Mouse (Mus musculus): ENCODE data around the gene Fuca1. TPM values are rescaled to one million over a fixed set of nuclear protein-coding genes. Genes with fewer than 3 reads are reported as not detected.

Fuca1 gene
- polyA plus RNA-seq, 1 experiment from 2014 or later: 52.3 TPM

DNA sequence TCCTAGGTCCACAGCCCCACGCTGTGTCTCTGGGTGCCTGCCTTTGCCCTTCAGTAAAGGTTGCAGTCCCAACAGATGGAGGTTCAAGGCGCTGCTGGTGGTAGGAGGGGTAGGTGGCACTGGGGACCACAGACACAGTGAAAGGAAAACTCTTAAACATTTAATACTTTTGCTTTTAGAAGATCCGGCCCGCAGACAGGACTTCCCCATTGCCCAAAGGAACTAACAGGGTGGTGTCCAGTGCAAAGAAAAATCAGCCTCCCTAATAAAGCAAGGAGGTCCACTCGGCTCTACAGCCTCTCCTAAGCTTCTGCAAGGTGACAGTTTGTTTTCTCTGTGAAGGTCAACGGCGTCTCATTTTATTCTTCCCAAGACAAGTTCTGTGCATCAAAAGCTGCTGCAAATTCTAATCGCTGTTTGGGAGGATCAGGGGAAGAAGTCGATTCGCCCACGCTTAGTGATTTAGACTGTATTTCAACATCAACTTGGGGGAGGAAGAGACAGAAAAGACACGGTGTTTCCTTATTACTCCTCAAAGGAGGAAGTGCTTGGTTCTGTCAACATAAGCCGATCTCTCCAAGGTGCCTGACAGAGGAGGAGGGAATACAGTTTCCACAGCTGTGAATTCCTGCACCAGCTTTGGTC, 1.8 kb upstream of the Fuca1 start:
- 91% methylated on average over 13 of the region's 13 CpGs for WGBS
- Histone ChIP-seq H3K36me3 (peaks cover 9% of the 10 kb centered on the region), H3K4me1 (peaks cover 10% of the 10 kb centered on the region), H3K4me3 (no peak overlapping the region), H3K27me3 (ENCODE audit: low read depth, poor library complexity, severe bottlenecking) (no peaks in the 10 kb centered on the region), H3K9me3 (replicated peaks) (no peaks in the 10 kb centered on the region), H3K27ac (no peak overlapping the region)
- no peak for DNase-seq (ENCODE audit: low spot score)

DNA sequence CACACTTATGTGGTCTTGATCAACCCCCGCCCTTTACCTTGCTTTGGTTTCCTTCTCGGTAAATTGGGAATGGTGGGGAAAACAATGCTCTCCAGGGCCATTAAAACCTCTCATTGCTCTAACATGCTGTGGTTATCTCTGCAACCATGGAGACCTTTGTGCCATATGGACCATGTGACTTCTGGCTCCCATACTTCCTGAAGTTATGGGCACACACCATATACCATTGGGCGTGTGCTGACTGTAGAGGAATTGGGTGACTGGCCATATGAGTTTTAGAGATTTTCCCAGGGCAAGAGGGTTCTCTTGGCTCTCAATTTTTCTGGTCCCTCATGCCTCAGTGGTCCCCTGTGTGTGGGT, 1.3 kb upstream of the Fuca1 start:
- H3K27ac ChIP-seq: no peak overlapping the region
- H3K4me3 ChIP-seq: no peak overlapping the region
- WGBS: 93% methylated on average over 3 of the region's 3 CpGs

DNA sequence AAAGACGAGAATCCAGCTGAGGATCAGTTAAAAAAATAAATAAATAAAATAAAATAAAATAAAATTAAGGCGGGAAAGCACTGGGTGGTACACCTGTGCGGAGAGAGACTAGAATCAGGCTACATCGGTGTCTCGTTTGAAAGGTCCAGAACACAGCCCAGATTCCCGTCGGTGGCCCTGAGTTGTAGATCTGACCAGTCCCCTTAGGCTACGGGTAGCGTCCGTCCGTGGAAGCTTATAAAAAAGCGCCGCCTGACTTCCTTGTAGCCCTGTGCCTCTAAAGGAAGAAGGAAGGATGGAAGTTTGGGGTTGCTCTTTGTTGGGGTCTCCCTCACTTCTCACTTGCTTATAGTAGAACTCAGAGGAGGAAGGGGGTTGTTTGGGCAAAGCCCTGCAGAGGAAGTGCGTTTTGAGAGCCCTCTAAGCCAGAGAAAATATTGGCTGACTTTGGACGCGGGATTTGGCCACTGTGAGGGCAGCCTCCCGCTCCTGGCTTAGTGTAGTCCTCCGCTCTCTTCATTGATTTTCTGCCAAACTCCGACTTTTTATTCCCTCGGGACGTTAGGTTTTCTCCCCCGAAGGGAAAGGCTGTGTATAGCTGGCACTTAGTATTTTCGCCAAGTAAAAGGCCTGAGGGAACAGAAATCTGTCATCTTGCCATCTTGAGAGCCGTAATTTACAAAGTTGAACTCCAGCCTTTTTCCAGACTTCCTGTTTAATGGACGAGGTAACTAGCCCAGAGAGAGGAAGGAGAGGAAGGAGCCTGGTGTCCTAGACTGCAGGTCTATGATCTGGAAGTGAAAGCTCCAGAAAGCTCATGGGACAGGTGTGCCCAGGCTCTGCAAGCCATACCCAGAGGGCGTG, 954 bp downstream of the Fuca1 start:
- Histone ChIP-seq H3K27me3 (ENCODE audit: low read depth, poor library complexity, severe bottlenecking) (no peaks in the 10 kb centered on the region), H3K4me3 (peak overlapping the region; percentile 73), H3K27ac (peak overlapping the region; percentile 83), H3K4me1 (peaks cover 10% of the 10 kb centered on the region), H3K9me3 (replicated peaks) (no peaks in the 10 kb centered on the region), H3K36me3 (peaks cover 24% of the 10 kb centered on the region)
- 10% methylated on average over 26 of the region's 26 CpGs for WGBS
- DNase-seq (ENCODE audit: low spot score): peak; percentile 50

More for the DNA sequence above, 1.3 kb upstream of the Fuca1 start:
- Histone ChIP-seq H3K4me1 (peaks cover 10% of the 10 kb centered on the region), H3K9me3 (replicated peaks) (no peaks in the 10 kb centered on the region), H3K36me3 (peaks cover 12% of the 10 kb centered on the region), H3K27me3 (ENCODE audit: low read depth, poor library complexity, severe bottlenecking) (no peaks in the 10 kb centered on the region)
- DNase-seq (ENCODE audit: low spot score): no peak

DNA sequence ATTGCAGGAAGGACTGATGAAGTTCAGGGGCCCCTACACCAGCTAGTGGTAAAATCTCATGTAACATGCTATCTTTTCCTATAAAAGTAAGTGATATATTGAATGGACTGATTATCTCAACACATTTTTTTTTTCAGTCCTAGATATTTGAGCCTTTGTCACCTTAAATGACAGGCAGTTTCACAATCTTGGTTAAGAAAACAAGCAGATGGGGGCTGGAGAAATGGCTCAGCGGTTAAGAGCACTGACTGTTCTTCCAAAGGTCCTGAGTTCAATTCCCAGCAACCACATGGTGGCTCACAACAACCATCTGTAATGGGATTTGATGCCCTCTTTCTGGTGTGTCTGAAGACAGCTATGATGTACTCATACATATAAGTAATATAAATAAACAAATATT, 1.7 kb downstream of the Fuca1 start:
- DNase-seq (ENCODE audit: low spot score): no peak
- H3K4me3 ChIP-seq: no peak overlapping the region
- 91% methylated on average over 1 of the region's 1 CpGs for WGBS
- H3K9me3 ChIP-seq (replicated peaks): no peaks in the 10 kb centered on the region
- H3K27ac ChIP-seq: no peak overlapping the region
- H3K36me3 ChIP-seq: peaks cover 27% of the 10 kb centered on the region
- H3K4me1 ChIP-seq: peaks cover 10% of the 10 kb centered on the region
- no peaks in the 10 kb centered on the region for H3K27me3 ChIP-seq (ENCODE audit: low read depth, poor library complexity, severe bottlenecking)

DNA sequence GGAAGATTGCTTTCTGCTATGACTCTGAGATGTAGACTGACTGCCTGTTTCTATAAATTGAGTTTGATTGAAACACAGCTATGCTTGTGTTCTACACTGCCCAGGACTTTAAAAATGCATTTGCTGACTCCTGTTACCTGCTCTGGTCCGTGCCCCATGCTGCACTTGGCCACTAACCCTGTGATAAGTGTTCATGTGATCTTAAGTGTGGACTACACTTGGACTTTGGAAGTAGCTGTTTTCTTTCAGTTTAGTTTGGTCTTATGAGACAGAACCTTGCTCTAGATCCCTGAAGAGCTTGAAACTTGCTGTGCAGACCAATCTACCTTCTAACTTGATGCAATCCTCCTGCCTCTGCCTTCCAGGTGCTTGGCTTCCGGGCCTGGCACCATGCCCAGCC, 3.9 kb downstream of the Fuca1 start:
- H3K9me3 ChIP-seq (replicated peaks): no peaks in the 10 kb centered on the region
- H3K27ac ChIP-seq: no peak overlapping the region
- peaks cover 13% of the 10 kb centered on the region for H3K4me1 ChIP-seq
- no peak overlapping the region for H3K4me3 ChIP-seq
- 86% methylated on average over 2 of the region's 2 CpGs for WGBS
- DNase-seq (ENCODE audit: low spot score): no peak
- no peaks in the 10 kb centered on the region for H3K27me3 ChIP-seq (ENCODE audit: low read depth, poor library complexity, severe bottlenecking)
- peaks cover 27% of the 10 kb centered on the region for H3K36me3 ChIP-seq

DNA sequence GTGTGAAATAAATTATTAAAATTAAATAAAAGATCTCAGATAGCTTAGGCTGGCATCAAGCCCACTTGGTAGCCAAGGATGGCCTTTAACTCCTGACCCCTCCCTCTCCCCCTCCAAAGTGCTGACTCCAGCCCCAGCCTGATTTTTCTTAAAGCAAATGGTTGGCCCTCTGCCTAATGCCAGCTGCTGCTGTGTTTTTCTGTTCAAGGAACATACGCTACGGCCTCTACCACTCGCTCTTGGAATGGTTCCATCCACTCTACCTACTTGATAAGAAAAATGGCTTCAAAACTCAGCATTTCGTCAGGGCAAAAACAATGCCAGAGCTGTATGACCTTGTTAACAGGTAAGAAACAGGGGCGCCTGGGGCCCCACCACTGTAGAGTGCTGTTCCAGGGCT, 4.8 kb downstream of the Fuca1 start:
- peaks cover 29% of the 10 kb centered on the region for H3K36me3 ChIP-seq
- H3K9me3 ChIP-seq (replicated peaks): no peaks in the 10 kb centered on the region
- H3K4me1 ChIP-seq: peaks cover 13% of the 10 kb centered on the region
- DNase-seq (ENCODE audit: low spot score): no peak
- H3K27ac ChIP-seq: no peak overlapping the region
- H3K27me3 ChIP-seq (ENCODE audit: low read depth, poor library complexity, severe bottlenecking): no peaks in the 10 kb centered on the region
- WGBS: 93% methylated on average over 5 of the region's 5 CpGs
- no peak overlapping the region for H3K4me3 ChIP-seq

DNA sequence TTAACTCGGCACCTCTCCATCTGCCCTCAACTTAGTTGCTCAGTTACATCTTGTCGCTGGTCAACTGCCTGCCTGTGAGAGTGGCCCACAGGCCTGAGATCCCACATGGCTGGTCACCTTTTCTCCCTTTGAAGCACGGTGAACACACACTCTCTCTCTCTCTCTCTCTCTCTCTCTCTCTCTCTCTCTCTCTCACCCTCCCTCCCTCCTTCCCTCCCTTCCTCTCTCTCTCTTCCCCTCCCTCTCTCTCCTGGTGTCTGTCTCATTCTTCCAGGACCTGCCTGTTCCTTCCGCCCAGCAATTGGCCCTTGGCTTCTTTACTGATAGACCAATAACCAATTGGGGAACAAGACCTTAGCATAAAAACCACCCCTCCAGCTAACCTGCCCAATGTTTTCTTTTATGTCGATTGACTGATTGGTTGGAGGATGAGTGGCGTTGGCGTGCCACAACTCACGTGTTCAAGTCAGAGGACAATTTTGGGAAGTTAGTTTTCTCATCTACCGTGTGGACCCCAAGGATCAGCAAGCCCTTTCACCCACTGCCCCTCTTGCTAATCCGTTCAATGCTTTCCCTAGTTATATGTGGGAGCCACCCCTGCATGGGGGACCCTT, 5.8 kb downstream of the Fuca1 start:
- 86% methylated on average over 10 of the region's 10 CpGs for WGBS
- no peaks in the 10 kb centered on the region for H3K9me3 ChIP-seq (replicated peaks)
- no peak for DNase-seq (ENCODE audit: low spot score)
- H3K36me3 ChIP-seq: peaks cover 39% of the 10 kb centered on the region
- no peak overlapping the region for H3K27ac ChIP-seq
- H3K4me3 ChIP-seq: no peak overlapping the region
- H3K4me1 ChIP-seq: peaks cover 12% of the 10 kb centered on the region
- H3K27me3 ChIP-seq (ENCODE audit: low read depth, poor library complexity, severe bottlenecking): no peaks in the 10 kb centered on the region

DNA sequence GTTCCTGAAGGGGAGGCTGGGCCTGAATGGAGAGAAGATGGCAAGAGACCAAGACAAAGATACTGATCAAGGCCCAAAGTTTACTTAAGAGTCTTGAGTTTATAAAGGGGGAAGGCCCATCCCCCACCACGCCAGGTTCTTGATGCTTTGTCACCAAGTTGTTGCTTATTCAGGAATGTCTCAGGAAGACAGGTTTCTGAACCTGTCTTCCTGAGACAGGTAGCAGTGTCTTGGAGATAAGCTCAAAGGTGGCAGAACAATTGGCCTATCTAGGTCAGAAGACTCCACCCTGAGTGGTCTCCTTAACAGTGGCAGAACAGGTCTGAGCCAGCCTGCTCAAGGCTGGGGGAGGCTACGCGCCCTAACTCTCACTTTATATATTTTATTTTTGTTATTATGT, 6.3 kb downstream of the Fuca1 start:
- no peak overlapping the region for H3K27ac ChIP-seq
- DNase-seq (ENCODE audit: low spot score): no peak
- H3K4me1 ChIP-seq: peaks cover 6% of the 10 kb centered on the region
- no peak overlapping the region for H3K4me3 ChIP-seq
- peaks cover 41% of the 10 kb centered on the region for H3K36me3 ChIP-seq
- H3K27me3 ChIP-seq (ENCODE audit: low read depth, poor library complexity, severe bottlenecking): no peaks in the 10 kb centered on the region
- WGBS: 91% methylated on average over 3 of the region's 3 CpGs
- no peaks in the 10 kb centered on the region for H3K9me3 ChIP-seq (replicated peaks)

DNA sequence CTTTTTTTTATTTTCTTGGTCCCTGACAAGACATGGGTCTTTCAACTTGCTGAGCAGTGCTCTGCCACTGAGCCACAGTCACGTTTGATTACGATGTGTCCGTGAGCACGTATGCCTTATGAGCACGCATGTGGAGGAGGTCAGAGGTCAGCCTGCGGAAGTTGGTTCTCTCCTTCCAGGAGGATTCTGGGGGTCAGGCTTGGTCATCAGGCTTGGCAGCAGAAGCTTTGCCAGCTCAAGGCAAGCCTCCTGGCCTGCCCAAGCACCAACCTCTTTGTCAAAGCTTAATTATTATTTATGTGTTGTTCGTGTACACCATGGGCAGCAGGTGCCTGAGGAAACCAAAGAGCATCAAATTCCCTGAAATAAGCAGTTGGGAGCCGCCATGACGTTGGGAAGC, 7.8 kb downstream of the Fuca1 start:
- Histone ChIP-seq H3K27me3 (ENCODE audit: low read depth, poor library complexity, severe bottlenecking) (no peaks in the 10 kb centered on the region), H3K36me3 (peaks cover 45% of the 10 kb centered on the region), H3K4me3 (no peak overlapping the region), H3K4me1 (0 out of 2 replicates have a peak, but pooled peaks cover 3% of the 10 kb centered on the region), H3K9me3 (replicated peaks) (no peaks in the 10 kb centered on the region), H3K27ac (no peak overlapping the region)
- 88% methylated on average over 9 of the region's 9 CpGs for WGBS
- DNase-seq (ENCODE audit: low spot score): no peak

DNA sequence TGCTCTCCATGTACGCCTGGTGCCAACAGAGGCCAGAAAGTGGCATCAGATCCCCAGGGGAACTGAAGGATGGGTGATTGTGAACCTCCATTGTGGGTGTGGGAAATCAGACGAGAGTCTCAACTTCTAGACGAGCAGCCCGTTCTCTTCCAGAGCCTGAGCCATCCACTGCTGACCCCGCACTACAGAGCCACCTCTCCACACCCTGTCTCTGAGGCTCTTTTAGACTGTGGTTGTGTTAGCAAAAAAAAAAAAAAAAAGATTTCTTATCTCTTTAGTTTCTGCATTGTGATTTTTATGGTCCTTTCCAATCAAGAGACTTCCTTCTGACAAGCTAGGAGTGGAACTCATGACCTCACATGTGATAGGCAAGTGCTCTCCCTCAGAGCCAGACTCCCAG, 8.9 kb downstream of the Fuca1 start:
- 93% methylated on average over 5 of the region's 5 CpGs for WGBS

DNA sequence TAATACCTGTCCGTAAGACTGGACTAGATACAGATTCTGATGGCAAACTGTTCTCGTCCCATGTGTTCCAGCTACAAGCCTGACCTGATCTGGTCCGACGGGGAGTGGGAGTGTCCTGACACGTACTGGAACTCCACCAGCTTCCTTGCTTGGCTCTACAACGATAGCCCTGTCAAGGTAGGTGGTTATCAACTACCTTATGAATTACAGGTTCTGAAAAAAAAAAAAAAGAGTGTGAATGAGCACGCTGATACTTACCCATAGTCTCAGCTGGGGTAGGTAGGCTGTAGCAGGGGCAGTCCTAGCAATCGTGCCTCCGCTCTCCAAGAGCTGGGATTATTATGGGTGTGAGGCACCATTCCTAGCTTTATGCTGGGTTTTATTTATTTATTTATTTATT, 9.3 kb downstream of the Fuca1 start:
- no peak overlapping the region for H3K4me3 ChIP-seq
- H3K36me3 ChIP-seq: peaks cover 45% of the 10 kb centered on the region
- 86% methylated on average over 9 of the region's 9 CpGs for WGBS

More for the DNA sequence above, 8.9 kb downstream of the Fuca1 start:
- Histone ChIP-seq H3K4me1 (0 out of 2 replicates have a peak, but pooled peaks cover 3% of the 10 kb centered on the region), H3K27ac (no peak overlapping the region), H3K27me3 (ENCODE audit: low read depth, poor library complexity, severe bottlenecking) (no peaks in the 10 kb centered on the region), H3K36me3 (peaks cover 45% of the 10 kb centered on the region), H3K9me3 (replicated peaks) (no peaks in the 10 kb centered on the region), H3K4me3 (no peak overlapping the region)
- DNase-seq (ENCODE audit: low spot score): no peak

DNA sequence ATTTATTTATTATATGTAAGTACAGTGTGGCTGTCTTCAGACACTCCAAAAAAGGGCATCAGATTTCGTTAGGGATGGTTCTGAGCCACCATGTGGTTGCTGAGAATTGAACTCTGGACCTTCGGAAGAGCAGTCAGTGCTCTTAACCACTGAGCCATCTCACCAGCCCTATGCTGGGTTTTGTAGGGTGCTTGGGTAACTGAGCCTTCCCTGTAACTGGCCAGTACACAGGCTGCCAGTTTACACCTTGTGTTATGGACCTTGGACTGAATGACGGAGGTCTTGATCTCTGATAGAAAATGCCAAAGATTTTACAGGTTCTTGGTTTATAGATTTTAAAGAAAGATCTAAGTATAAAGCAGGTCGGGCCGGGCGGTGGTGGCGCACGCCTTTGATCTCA, 9.7 kb downstream of the Fuca1 start:
- no peak overlapping the region for H3K4me3 ChIP-seq

More for the DNA sequence above, 9.3 kb downstream of the Fuca1 start:
- H3K27ac ChIP-seq: no peak overlapping the region
- no peaks in the 10 kb centered on the region for H3K27me3 ChIP-seq (ENCODE audit: low read depth, poor library complexity, severe bottlenecking)
- 0 out of 2 replicates have a peak, but pooled peaks cover 3% of the 10 kb centered on the region for H3K4me1 ChIP-seq
- no peak for DNase-seq (ENCODE audit: low spot score)
- no peaks in the 10 kb centered on the region for H3K9me3 ChIP-seq (replicated peaks)

DNA sequence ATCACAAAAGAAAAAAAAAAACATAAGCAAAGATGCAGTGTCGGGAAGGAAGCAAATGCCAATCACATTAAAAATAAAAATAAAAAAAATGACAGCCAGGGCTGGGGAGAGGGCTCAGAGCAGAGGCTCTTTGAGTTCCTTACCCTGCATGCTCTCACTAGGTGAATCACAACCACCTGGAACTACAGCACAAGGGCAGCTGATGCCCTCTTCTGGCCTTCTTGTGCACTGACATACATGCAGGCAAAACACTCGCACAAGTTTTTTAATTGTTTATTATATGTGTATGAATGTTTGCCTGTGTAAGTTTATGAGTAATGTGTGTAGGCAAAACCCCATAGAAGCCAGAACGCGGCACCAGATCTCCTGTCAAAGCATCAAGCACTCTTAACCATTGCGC, 11.3 kb downstream of the Fuca1 start:
- no peak for DNase-seq (ENCODE audit: low spot score)
- WGBS: 68% methylated on average over 5 of the region's 5 CpGs
- peaks cover 34% of the 10 kb centered on the region for H3K36me3 ChIP-seq

More for the DNA sequence above, 9.7 kb downstream of the Fuca1 start:
- H3K27ac ChIP-seq: no peak overlapping the region
- H3K4me1 ChIP-seq: 0 out of 2 replicates have a peak, but pooled peaks cover 4% of the 10 kb centered on the region
- no peaks in the 10 kb centered on the region for H3K27me3 ChIP-seq (ENCODE audit: low read depth, poor library complexity, severe bottlenecking)
- H3K9me3 ChIP-seq (replicated peaks): no peaks in the 10 kb centered on the region
- 93% methylated on average over 8 of the region's 8 CpGs for WGBS
- DNase-seq (ENCODE audit: low spot score): no peak
- H3K36me3 ChIP-seq: peaks cover 47% of the 10 kb centered on the region

More for the DNA sequence above, 11.3 kb downstream of the Fuca1 start:
- H3K9me3 ChIP-seq (replicated peaks): no peaks in the 10 kb centered on the region
- 0 out of 2 replicates have a peak, but pooled peaks cover 6% of the 10 kb centered on the region for H3K4me1 ChIP-seq
- no peak overlapping the region for H3K4me3 ChIP-seq
- H3K27ac ChIP-seq: no peak overlapping the region
- H3K27me3 ChIP-seq (ENCODE audit: low read depth, poor library complexity, severe bottlenecking): no peaks in the 10 kb centered on the region

Measured in limb, embryonic 10.5 days (tissue).